Mouse (Mus musculus) heart, adult 9 months (tissue): ENCODE measurements around the gene Il21r.

Experiments used
- DNase-seq, 2 experiments: peaks; one replicate each; pipeline ENCODE4 v3.0.0; 2022; ENCODE audit warnings: low spot score in 2 of 2

Il21r gene

GRCm38 (mm10) chr7:125574832-125575231 is 28.4 kb upstream of the Il21r start:
- no peak for DNase-seq

DNA sequence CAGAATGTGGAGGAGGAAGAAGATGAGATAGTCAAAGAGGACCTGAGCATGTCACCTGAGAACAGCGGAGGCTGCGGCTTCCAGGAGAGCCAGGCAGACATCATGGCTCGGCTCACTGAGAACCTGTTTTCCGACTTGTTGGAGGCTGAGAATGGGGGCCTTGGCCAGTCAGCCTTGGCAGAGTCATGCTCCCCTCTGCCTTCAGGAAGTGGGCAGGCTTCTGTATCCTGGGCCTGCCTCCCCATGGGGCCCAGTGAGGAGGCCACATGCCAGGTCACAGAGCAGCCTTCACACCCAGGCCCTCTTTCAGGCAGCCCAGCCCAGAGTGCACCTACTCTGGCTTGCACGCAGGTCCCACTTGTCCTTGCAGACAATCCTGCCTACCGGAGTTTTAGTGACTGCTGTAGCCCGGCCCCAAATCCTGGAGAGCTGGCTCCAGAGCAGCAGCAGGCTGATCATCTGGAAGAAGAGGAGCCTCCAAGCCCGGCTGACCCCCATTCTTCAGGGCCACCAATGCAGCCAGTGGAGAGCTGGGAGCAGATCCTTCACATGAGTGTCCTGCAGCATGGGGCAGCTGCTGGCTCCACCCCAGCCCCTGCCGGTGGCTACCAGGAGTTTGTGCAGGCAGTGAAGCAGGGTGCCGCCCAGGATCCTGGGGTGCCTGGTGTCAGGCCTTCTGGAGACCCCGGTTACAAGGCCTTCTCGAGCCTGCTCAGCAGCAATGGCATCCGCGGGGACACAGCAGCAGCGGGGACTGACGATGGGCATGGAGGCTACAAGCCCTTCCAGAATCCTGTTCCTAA is 27.3 kb upstream of the Il21r start:
- no peak for DNase-seq

DNA sequence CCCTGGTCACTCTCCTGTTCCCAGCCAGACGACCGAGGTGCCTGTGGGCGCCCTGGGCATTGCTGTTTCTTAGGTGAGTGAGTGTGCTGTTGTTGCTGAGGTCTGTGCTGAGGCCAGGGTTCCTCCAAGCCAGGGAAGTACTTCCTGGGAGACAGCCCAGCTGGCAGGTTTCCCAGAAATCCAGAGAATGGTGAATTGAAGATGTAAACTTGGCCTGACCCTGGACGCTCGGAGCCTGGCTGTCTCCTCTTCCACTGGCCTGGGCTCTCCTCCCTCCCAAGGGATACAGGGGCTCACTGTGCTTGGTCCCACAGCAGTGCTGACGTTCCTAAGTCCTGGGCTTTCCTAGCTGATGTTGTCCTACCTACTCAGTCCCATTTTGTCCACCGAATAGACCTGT is 26.2 kb upstream of the Il21r start:
- peak; percentile 75 to 82 for DNase-seq

DNA sequence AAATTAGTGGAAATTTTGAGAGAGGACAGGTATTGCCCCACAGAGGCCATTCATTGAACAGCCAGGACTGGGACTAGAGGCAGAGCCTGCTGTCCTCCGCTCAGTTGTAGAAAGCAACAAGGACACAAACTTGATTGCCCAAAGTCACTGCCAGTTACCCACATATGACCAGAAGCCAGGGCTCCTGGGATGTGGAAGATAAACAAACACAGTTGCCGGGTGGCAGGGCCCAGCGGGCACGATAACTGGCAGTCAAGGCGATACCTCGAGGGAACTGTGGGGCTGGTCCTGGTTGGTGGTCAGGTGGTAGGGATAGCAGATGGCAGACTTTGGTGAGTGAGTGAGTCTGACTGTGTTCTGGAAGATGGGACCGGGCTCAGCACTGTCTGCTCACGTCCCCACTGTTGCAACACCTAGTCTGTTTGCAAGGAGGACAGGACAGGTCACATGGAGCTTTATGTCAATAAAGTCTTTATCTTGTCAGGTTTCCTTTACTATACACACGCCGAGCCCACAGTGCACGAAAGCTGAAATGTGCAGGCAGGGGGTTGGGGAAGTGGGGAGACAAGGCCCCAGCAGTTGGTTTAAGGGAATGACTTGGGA is 25.6 kb upstream of the Il21r start:
- peak; percentile 66 to 69 for DNase-seq

DNA sequence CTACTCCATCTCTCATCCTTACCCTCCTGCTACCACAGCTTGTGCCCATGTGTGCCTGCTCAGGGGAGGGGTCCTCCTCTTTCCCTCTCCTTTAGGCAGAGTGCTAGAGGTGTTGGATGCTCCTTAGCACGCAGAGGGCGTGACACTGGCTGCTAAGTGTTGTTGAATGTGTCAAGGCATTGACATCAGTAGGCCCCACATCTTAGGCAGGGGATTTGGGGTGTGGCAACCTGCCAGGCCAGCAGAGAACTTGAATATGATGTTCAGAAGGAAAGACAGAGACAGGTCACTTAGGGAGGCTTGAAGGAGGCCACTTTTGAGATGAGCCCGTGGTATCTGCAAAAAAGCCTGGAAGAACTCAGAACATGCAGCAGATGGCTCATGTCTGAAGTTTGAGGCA is 25.1 kb upstream of the Il21r start:
- DNase-seq, result no peak

DNA sequence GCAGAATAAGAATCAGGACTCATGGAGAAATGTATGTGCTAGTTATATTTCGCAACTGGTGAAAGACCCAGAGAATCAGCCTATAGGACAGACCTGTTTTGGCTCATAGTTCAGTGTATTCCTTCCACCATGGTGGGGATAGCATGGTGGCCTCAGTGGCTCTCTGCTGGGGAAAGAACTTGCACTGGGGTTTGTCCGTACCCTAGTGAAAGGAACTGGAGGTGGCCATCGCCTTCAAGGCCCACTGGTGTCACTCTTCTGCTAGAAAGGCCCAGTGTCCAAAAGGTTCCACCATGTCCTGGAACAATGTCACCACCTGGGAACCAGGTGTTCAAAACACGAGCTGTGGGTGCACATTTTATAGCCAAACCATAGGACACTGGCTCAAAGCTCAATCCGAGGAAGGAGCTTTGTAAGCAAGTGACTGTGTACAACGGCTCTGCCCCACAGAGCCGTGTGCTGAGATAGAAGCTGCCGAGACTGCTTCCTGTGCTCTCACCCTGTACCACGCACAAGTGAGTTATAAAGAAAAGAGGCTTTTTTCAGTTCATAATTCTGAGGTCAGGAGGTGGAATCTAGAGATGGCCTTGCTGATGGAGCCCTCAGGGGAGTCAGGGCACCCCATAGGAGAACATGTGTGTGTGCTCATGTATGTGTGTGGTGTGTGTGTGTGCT is 23.5 kb upstream of the Il21r start:
- no peak for DNase-seq

- DNase-seq, result no peak
Observed at GRCm38 (mm10) chr7:125580220-125580549, 23.0 kb upstream of the Il21r start.

DNA sequence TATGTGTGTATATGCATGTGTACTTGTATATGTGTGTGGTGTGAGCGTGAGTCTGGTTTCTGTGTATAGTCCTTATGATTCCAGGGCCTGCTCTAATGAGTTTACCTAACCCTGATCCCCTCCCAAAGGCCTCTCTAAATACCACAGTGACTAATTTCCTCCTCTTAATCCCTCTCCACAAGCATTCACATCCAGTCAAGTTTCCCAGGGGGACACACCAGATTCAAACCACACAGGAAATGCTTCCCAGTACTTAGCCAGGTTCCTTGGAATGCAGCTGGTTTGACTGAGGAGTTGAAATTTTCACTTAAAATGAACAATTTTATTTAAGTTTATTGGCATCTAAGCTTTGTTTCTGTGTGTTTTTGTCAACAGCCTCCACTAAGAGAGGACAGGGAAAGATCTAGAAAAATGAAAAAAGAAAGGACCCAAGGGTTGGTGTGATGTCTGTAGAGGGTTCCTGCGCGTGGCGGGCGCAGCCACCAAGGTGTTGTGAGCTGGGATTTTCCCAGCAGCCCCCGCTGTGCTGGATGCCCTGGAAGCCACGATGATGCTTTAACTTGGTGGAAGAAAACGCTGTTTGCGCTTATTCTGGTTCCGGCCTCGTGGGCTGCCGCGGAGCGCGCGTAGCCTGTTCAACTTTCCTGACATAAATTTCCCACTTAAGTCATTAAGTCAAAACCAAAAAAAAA is 22.5 kb upstream of the Il21r start:
- DNase-seq, result peak in 1 of 2 experiments; percentile 73

DNA sequence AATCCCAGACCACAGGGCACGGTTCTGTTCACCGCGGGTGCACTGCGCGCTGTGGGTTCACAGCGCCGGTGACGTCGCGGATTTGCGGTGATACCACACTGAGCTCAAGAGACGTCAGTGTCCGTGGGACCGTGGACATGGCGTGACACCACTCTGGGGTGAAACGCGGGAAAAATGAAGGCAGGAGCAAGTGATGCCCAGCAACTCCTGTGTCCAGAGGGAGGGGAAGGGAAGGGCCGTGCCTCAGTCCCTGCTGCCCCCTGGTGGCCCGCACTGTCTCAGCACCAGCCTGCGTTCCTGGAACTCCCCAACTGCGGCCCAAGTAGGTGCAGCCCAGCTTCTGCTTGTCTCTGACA is 21.9 kb upstream of the Il21r start:
- DNase-seq, result peak; percentile 79 to 90

- DNase-seq, result no peak
Observed at GRCm38 (mm10) chr7:125583325-125584004, 19.8 kb upstream of the Il21r start.

DNA sequence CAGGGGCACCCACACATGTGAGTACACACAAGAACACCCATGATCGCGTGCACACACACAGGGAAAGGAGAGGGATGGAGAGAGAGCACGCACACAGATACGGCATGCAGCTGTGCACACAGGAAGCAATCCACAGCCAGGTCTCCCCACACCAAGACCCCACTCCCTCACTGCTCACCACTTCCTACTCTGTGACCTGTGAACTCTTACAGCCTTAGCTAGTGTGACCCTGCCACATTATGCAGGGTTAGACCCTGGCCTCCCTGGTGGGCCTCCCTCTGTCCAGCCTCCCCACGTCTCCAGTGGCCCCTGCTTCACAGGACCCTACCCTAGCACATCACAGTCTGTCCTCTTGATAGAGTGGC is 19.2 kb upstream of the Il21r start:
- no peak for DNase-seq

DNA sequence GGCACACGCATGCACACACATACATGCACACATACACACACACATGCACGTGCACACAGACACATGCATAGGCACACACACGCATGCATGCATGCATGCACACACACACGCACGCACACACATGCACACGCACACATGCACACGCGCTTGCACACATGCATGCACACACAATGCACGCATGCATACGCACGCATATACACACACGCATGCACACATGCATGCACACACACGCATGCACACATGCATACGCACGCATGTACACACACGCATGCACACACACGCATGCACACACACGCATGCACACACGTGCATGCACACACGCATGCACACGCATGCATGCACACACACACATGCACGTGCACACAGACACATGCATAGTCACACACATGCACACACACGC is 16.9 kb upstream of the Il21r start:
- DNase-seq, result no peak

- no peak for DNase-seq
Observed at GRCm38 (mm10) chr7:125588721-125589120, 14.5 kb upstream of the Il21r start.

DNA sequence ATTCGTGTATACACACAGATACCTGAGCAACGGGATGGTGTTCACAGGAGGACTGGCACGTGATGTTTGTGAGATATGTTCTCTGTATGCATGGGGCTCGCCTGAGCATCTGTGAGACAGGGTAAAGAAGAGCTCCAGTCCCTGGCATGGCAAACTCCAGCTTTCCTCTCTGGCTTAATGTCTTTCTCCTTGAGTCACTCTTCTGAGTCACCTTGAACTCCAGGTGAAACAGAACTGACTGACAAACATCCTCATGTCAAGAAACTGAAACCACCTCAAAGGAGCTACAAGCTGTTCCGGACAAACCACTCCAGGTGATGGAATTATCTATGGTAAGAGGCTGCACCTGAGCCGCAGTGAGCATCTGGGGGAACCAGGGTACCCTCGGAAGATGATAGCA is 13.3 kb upstream of the Il21r start:
- DNase-seq, result no peak

- DNase-seq, result no peak
Observed at GRCm38 (mm10) chr7:125593831-125594230, 9.4 kb upstream of the Il21r start.

DNA sequence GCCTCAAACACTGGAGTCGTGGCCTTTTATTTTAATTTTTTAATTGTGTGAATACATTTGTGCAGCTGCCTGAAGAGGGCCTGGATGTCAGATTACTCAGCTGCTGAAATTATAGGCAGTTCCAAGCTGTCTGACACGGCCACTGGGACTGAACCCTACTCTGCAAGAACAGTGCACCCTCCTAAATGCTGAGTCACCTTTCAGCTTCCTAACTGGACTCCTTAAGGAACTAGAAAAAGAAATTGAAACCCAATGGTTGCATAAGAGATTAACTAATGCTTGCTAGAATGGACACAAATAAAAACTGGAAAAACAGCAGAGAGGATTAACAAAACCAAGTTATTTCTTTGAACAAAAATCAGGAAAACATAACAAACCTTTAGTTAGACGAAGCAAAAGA is 6.8 kb upstream of the Il21r start:
- DNase-seq, result no peak

GRCm38 (mm10) chr7:125597083-125597482 is 6.1 kb upstream of the Il21r start:
- no peak for DNase-seq

GRCm38 (mm10) chr7:125597516-125598347 is 5.5 kb upstream of the Il21r start:
- DNase-seq, result no peak

GRCm38 (mm10) chr7:125599373-125599973 is 3.8 kb upstream of the Il21r start:
- DNase-seq, result no peak

GRCm38 (mm10) chr7:125600136-125600535 is 3.1 kb upstream of the Il21r start:
- no peak for DNase-seq
